ENCODE assay signal across 12 mouse cellular contexts in genomic region chr5:75921730-75922387, GRCm38 (mm10). TPM values are rescaled to one million over a fixed set of nuclear protein-coding genes. Genes with fewer than 3 reads are reported as not detected.
DNase-seq lines count a peak whose midpoint lies in the region; ATAC-seq and TF ChIP-seq lines count a peak whose summit lies in the region.
"Had no signal": no experiment of that assay in that cellular context is flagged by ENCODE, and none has a peak within 500 bp of the region (broad histone marks: within the 10 kb centered on the region; RNA-seq: fewer than 3 reads in every experiment).

No protein-coding gene starts in this region.

- no peak for ATAC-seq in forebrain, embryonic 15.5 days (replicated peaks)
- ATAC-seq in hindbrain, embryonic 14.5 days (ENCODE audit: low FRiP score): no peak
- ATAC-seq in hindbrain, embryonic 16.5 days: no peak
- 0 out of 2 replicates have a peak, but pooled peaks have one; percentile 28 for ATAC-seq in stomach, embryonic 14.5 days (ENCODE audit: insufficient number of reproducible peaks, insufficient read depth, low FRiP score, low read depth)
- no peak for ATAC-seq in stomach, postnatal 0 days (ENCODE audit: low FRiP score, low TSS enrichment)
- ATAC-seq in stomach, embryonic 16.5 days (ENCODE audit: insufficient read depth, low FRiP score): no peak
- ATAC-seq in activated CD4-positive, CD25-positive, alpha-beta regulatory T cell, adult 4 months: no peak
- ATAC-seq: intestine, embryonic 16.5 days had no signal

- H3K4me1 ChIP-seq in forebrain, embryonic 10.5 days: peaks cover 7% of the 10 kb centered on the region
- no peaks in the 10 kb centered on the region for H3K4me1 ChIP-seq in forebrain, embryonic 15.5 days
- no peaks in the 10 kb centered on the region for H3K4me1 ChIP-seq in hindbrain, embryonic 14.5 days (replicated peaks; ENCODE audit: control insufficient read depth, insufficient read depth, low read length)
- no peaks in the 10 kb centered on the region for H3K4me1 ChIP-seq in hindbrain, embryonic 16.5 days (ENCODE audit: control insufficient read depth, insufficient read depth, low read depth, low read length)
- peaks cover 7% of the 10 kb centered on the region for H3K4me1 ChIP-seq in stomach, embryonic 14.5 days (ENCODE audit: control insufficient read depth, insufficient read depth, low read length)
- no peaks in the 10 kb centered on the region for H3K4me1 ChIP-seq in stomach, postnatal 0 days (replicated peaks; ENCODE audit: control insufficient read depth, insufficient read depth)
- 0 out of 2 replicates have a peak, but pooled peaks cover 6% of the 10 kb centered on the region for H3K4me1 ChIP-seq in stomach, embryonic 16.5 days (ENCODE audit: control insufficient read depth, insufficient read depth, low read length)

- H3K36me3 ChIP-seq in forebrain, embryonic 10.5 days (replicated peaks): no peaks in the 10 kb centered on the region
- no peaks in the 10 kb centered on the region for H3K36me3 ChIP-seq in forebrain, embryonic 15.5 days
- no peaks in the 10 kb centered on the region for H3K36me3 ChIP-seq in hindbrain, embryonic 14.5 days (replicated peaks; ENCODE audit: control insufficient read depth, insufficient read depth)
- no peaks in the 10 kb centered on the region for H3K36me3 ChIP-seq in hindbrain, embryonic 16.5 days (ENCODE audit: control insufficient read depth, insufficient read depth, low read length)
- no peaks in the 10 kb centered on the region for H3K36me3 ChIP-seq in stomach, embryonic 14.5 days (ENCODE audit: control insufficient read depth, insufficient read depth, low read length)
- no peaks in the 10 kb centered on the region for H3K36me3 ChIP-seq in stomach, postnatal 0 days (ENCODE audit: control insufficient read depth, insufficient read depth, low read length)
- H3K36me3 ChIP-seq in stomach, embryonic 16.5 days (ENCODE audit: control insufficient read depth, insufficient read depth, low read length): no peaks in the 10 kb centered on the region
- H3K36me3 ChIP-seq: neural tube, embryonic 15.5 days had no signal

- H3K27ac ChIP-seq in forebrain, embryonic 10.5 days: 0 out of 2 replicates have a peak overlapping the region, but pooled peaks have one; percentile 15
- no peak overlapping the region for H3K27ac ChIP-seq in forebrain, embryonic 15.5 days (replicated peaks)
- H3K27ac ChIP-seq in hindbrain, embryonic 14.5 days: 0 out of 2 replicates have a peak overlapping the region, but pooled peaks have one; percentile 32
- H3K27ac ChIP-seq in hindbrain, embryonic 16.5 days (ENCODE audit: low read depth, low read length): no peak overlapping the region
- H3K27ac ChIP-seq in stomach, embryonic 14.5 days (ENCODE audit: low read length): peak overlapping the region; percentile 27; the same call in 1 of the 2 replicates
- H3K27ac ChIP-seq in stomach, postnatal 0 days (replicated peaks): no peak overlapping the region
- peak overlapping the region; percentile 51 for H3K27ac ChIP-seq in stomach, embryonic 16.5 days (ENCODE audit: low read length)
- H3K27ac ChIP-seq: neural tube, embryonic 15.5 days had no signal

- no peak for TF ChIP-seq CTCF in stomach, postnatal 0 days (IDR thresholded peaks at IDR 0.05; ENCODE audit: low read depth)

- no peaks in the 10 kb centered on the region for H3K9me3 ChIP-seq in forebrain, embryonic 10.5 days
- no peaks in the 10 kb centered on the region for H3K9me3 ChIP-seq in forebrain, embryonic 15.5 days
- H3K9me3 ChIP-seq in hindbrain, embryonic 14.5 days (ENCODE audit: control insufficient read depth, low read length): no peaks in the 10 kb centered on the region
- no peaks in the 10 kb centered on the region for H3K9me3 ChIP-seq in hindbrain, embryonic 16.5 days (ENCODE audit: control insufficient read depth, low read length)
- H3K9me3 ChIP-seq in stomach, embryonic 14.5 days (ENCODE audit: control insufficient read depth, low read depth, low read length): no peaks in the 10 kb centered on the region
- no peaks in the 10 kb centered on the region for H3K9me3 ChIP-seq in stomach, postnatal 0 days (ENCODE audit: control insufficient read depth, low read length)
- H3K9me3 ChIP-seq in stomach, embryonic 16.5 days (replicated peaks; ENCODE audit: control insufficient read depth, low read length): no peaks in the 10 kb centered on the region
- H3K9me3 ChIP-seq: neural tube, embryonic 15.5 days had no signal

- 86% methylated on average over 12 of the region's 12 CpGs for WGBS in forebrain, embryonic 10.5 days
- 82% methylated on average over 12 of the region's 12 CpGs for WGBS in forebrain, embryonic 15.5 days
- WGBS in hindbrain, embryonic 14.5 days: 79% methylated on average over 12 of the region's 12 CpGs
- WGBS in hindbrain, embryonic 16.5 days: 75% methylated on average over 12 of the region's 12 CpGs
- WGBS in stomach, embryonic 14.5 days: 13% methylated on average over 12 of the region's 12 CpGs
- WGBS in stomach, postnatal 0 days: 28% methylated on average over 12 of the region's 12 CpGs
- 22% methylated on average over 12 of the region's 12 CpGs for WGBS in stomach, embryonic 16.5 days

- H3K27me3 ChIP-seq in forebrain, embryonic 10.5 days (ENCODE audit: poor library complexity, severe bottlenecking): no peaks in the 10 kb centered on the region
- H3K27me3 ChIP-seq in forebrain, embryonic 15.5 days: no peaks in the 10 kb centered on the region
- H3K27me3 ChIP-seq in hindbrain, embryonic 14.5 days (ENCODE audit: control insufficient read depth, insufficient read depth, low read length): no peaks in the 10 kb centered on the region
- no peaks in the 10 kb centered on the region for H3K27me3 ChIP-seq in hindbrain, embryonic 16.5 days (replicated peaks; ENCODE audit: control insufficient read depth, insufficient read depth, low read length)
- H3K27me3 ChIP-seq in stomach, embryonic 14.5 days (ENCODE audit: control insufficient read depth, insufficient read depth, low read length): no peaks in the 10 kb centered on the region
- no peaks in the 10 kb centered on the region for H3K27me3 ChIP-seq in stomach, postnatal 0 days (ENCODE audit: control insufficient read depth, insufficient read depth, low read length)
- H3K27me3 ChIP-seq in stomach, embryonic 16.5 days (ENCODE audit: control insufficient read depth, insufficient read depth, low read length): no peaks in the 10 kb centered on the region
- H3K27me3 ChIP-seq: neural tube, embryonic 15.5 days had no signal

- no peak overlapping the region for H3K9ac ChIP-seq in forebrain, embryonic 15.5 days (replicated peaks)
- no peak overlapping the region for H3K9ac ChIP-seq in hindbrain, embryonic 14.5 days
- no peak overlapping the region for H3K9ac ChIP-seq in hindbrain, embryonic 16.5 days (ENCODE audit: low read depth, low read length)
- H3K9ac ChIP-seq in stomach, embryonic 14.5 days (replicated peaks; ENCODE audit: low read depth, low read length): no peak overlapping the region
- H3K9ac ChIP-seq in stomach, postnatal 0 days (ENCODE audit: low read length): no peak overlapping the region
- H3K9ac ChIP-seq in stomach, embryonic 16.5 days (ENCODE audit: low read length): no peak overlapping the region
- H3K9ac ChIP-seq: neural tube, embryonic 15.5 days had no signal

- no peak for TF ChIP-seq EP300 in stomach, postnatal 0 days (optimal IDR thresholded peaks at IDR 0.05)

- DNase-seq in forebrain, embryonic 10.5 days (ENCODE audit: extremely low spot score, low spot score): no peak
- no peak for DNase-seq in hindbrain, embryonic 14.5 days (ENCODE audit: low spot score)
- DNase-seq in stomach, postnatal 0 days (ENCODE audit: low spot score): no peak
- DNase-seq: cerebellum, postnatal 36 days; layer of hippocampus, postnatal 36 days had no signal

- H3K4me3 ChIP-seq in forebrain, embryonic 10.5 days: no peak overlapping the region
- no peak overlapping the region for H3K4me3 ChIP-seq in forebrain, embryonic 15.5 days
- no peak overlapping the region for H3K4me3 ChIP-seq in hindbrain, embryonic 14.5 days (replicated peaks; ENCODE audit: low read length)
- H3K4me3 ChIP-seq in hindbrain, embryonic 16.5 days (ENCODE audit: low read length): no peak overlapping the region
- H3K4me3 ChIP-seq in stomach, embryonic 14.5 days (ENCODE audit: low read depth, low read length): no peak overlapping the region
- no peak overlapping the region for H3K4me3 ChIP-seq in stomach, postnatal 0 days (ENCODE audit: low read depth, low read length)
- H3K4me3 ChIP-seq in stomach, embryonic 16.5 days (replicated peaks; ENCODE audit: low read length): no peak overlapping the region
- H3K4me3 ChIP-seq: neural tube, embryonic 15.5 days had no signal

- H3K4me2 ChIP-seq in forebrain, embryonic 15.5 days (replicated peaks): no peak overlapping the region
- no peak overlapping the region for H3K4me2 ChIP-seq in hindbrain, embryonic 14.5 days (replicated peaks)
- no peak overlapping the region for H3K4me2 ChIP-seq in hindbrain, embryonic 16.5 days (ENCODE audit: low read length)
- no peak overlapping the region for H3K4me2 ChIP-seq in stomach, embryonic 14.5 days (replicated peaks; ENCODE audit: low read depth, low read length)
- no peak overlapping the region for H3K4me2 ChIP-seq in stomach, postnatal 0 days (replicated peaks; ENCODE audit: low read depth)
- no peak overlapping the region for H3K4me2 ChIP-seq in stomach, embryonic 16.5 days (ENCODE audit: low read depth, low read length)
- H3K4me2 ChIP-seq: neural tube, embryonic 15.5 days had no signal

RNA-seq across cellular contexts. Expression of gene Kdr, which starts 56.4 kb away (rescaled TPM):
- 24.3 and 25.9 TPM in 2 replicates for polyA plus RNA-seq in forebrain, embryonic 10.5 days (2016; fragmentation: Nextera tagmentation; extraction: Ambion mirVana)
- polyA plus RNA-seq in forebrain, embryonic 15.5 days (2015; fragmentation: Nextera tagmentation; extraction: Ambion mirVana): 20.1 and 20.2 TPM in 2 replicates
- polyA plus RNA-seq in hindbrain, embryonic 14.5 days (2014; fragmentation: Nextera tagmentation; extraction: Ambion mirVana): 25.8 and 29.0 TPM in 2 replicates
- polyA plus RNA-seq in hindbrain, embryonic 16.5 days (2015; fragmentation: Nextera tagmentation; extraction: Ambion mirVana): 21.7 and 28.6 TPM in 2 replicates
- 26.5 and 27.6 TPM in 2 replicates for polyA plus RNA-seq in stomach, embryonic 14.5 days (2014; fragmentation: Nextera tagmentation; extraction: Ambion mirVana)
- polyA plus RNA-seq in stomach, postnatal 0 days (2015; fragmentation: Nextera tagmentation; extraction: Ambion mirVana): 6.1 and 6.5 TPM in 2 replicates
- polyA plus RNA-seq in stomach, embryonic 16.5 days (2015; fragmentation: Nextera tagmentation; extraction: Ambion mirVana): 26.3 and 28.1 TPM in 2 replicates
- polyA plus RNA-seq in activated CD4-positive, CD25-positive, alpha-beta regulatory T cell, adult 4 months (2017; shearing (Covaris generic)): under 1 TPM in 1 of 2 experiments, not detected in 1; 0.24 TPM

Comparison
In these comparisons a context has a peak if more than half of its experiments do, and no peak if none do; other contexts are left out.
1. H3K27ac ChIP-seq: peak in forebrain, embryonic 10.5 days (single experiment), hindbrain, embryonic 14.5 days (single experiment), stomach, embryonic 14.5 days (single experiment) and stomach, embryonic 16.5 days (single experiment); none in forebrain, embryonic 15.5 days (single experiment), hindbrain, embryonic 16.5 days (single experiment) and stomach, postnatal 0 days (single experiment).